Mouse (Mus musculus): ENCODE results near the gene Gm19668. TPM values are rescaled to one million over a fixed set of nuclear protein-coding genes. Genes with fewer than 3 reads are reported as not detected.

Gene Gm19668
- polyA plus RNA-seq, 1 experiment from 2014 or later: not detected

Other genes starting within 250 kb of the Gm19668 start
- gene Pttg1ip, start 217.4 kb downstream of the Gm19668 start, polyA plus RNA-seq (2018): 99.5 to 103 TPM (median 102 TPM) in 3 replicates
- 105 to 245 TPM (median 141 TPM) in 3 replicates for gene Sumo3, start 193.0 kb downstream of the Gm19668 start, polyA plus RNA-seq (2018)
- gene Gm49325, start 192.9 kb downstream of the Gm19668 start, polyA plus RNA-seq (2018): 3.3 TPM in 1 of 3 replicates, not detected in the others
- gene Ube2g2, start 176.9 kb downstream of the Gm19668 start, polyA plus RNA-seq (2018): 50.6 to 63.6 TPM (median 52.1 TPM) in 3 replicates
- gene Tspear, start 112.6 kb downstream of the Gm19668 start, polyA plus RNA-seq (2018): not detected in 3 replicates
- not detected in 3 replicates for gene Gm19402, start 108.4 kb downstream of the Gm19668 start, polyA plus RNA-seq (2018)
- gene Gm9508, start 101.9 kb downstream of the Gm19668 start, polyA plus RNA-seq (2018): not detected in 3 replicates
- not detected in 3 replicates for gene Gm10272, start 92.5 kb downstream of the Gm19668 start, polyA plus RNA-seq (2018)
- gene Gm10024, start 87.7 kb downstream of the Gm19668 start, polyA plus RNA-seq (2018): not detected in 3 replicates
- gene Gm10142, start 83.3 kb downstream of the Gm19668 start, polyA plus RNA-seq (2018): not detected in 3 replicates
- gene Krtap12-1, start 78.5 kb downstream of the Gm19668 start, polyA plus RNA-seq (2018): not detected in 3 replicates
- gene Gm10100, start 72.6 kb downstream of the Gm19668 start, polyA plus RNA-seq (2018): not detected in 3 replicates
- not detected in 3 replicates for gene Gm18596, start 56.5 kb downstream of the Gm19668 start, polyA plus RNA-seq (2018)
- gene Gm9736, start 47.8 kb downstream of the Gm19668 start, polyA plus RNA-seq (2018): not detected in 3 replicates
- gene Gm3233, start 39.5 kb downstream of the Gm19668 start, polyA plus RNA-seq (2018): not detected in 3 replicates
- not detected in 3 replicates for gene Gm3238, start 27.8 kb downstream of the Gm19668 start, polyA plus RNA-seq (2018)
- gene Gm7138, start 22.2 kb downstream of the Gm19668 start, polyA plus RNA-seq (2018): not detected in 3 replicates
- not detected in 3 replicates for gene Gm3250, start 16.6 kb downstream of the Gm19668 start, polyA plus RNA-seq (2018)
- not detected in 3 replicates for gene Gm7137, start 10.9 kb downstream of the Gm19668 start, polyA plus RNA-seq (2018)
- not detected in 3 replicates for gene Gm9639, start 4.1 kb downstream of the Gm19668 start, polyA plus RNA-seq (2018)
- not detected in 3 replicates for gene Gm9507, start 12.7 kb upstream of the Gm19668 start, polyA plus RNA-seq (2018)
- gene Gm2696, start 15.5 kb upstream of the Gm19668 start, polyA plus RNA-seq (2018): not detected in 3 replicates
- gene Krtap10-4, start 28.0 kb upstream of the Gm19668 start, polyA plus RNA-seq (2018): not detected in 3 replicates
- gene Krtap10-10, start 36.8 kb upstream of the Gm19668 start, polyA plus RNA-seq (2018): not detected in 3 replicates
- gene Gm36176, start 47.7 kb upstream of the Gm19668 start, polyA plus RNA-seq (2018): not detected in 3 replicates
- not detected in 3 replicates for gene Gm10318, start 53.7 kb upstream of the Gm19668 start, polyA plus RNA-seq (2018)
- not detected in 3 replicates for gene Gm3285, start 62.8 kb upstream of the Gm19668 start, polyA plus RNA-seq (2018)
- 0.09 TPM in 1 of 3 replicates, not detected in the others for gene Lrrc3, start 103.4 kb upstream of the Gm19668 start, polyA plus RNA-seq (2018)
- gene Trpm2, start 171.4 kb upstream of the Gm19668 start, polyA plus RNA-seq (2018): 2.6 to 5.5 TPM (median 4.7 TPM) in 3 replicates
- gene 1810043G02Rik, start 179.4 kb upstream of the Gm19668 start, polyA plus RNA-seq (2018): 9.8 to 15.6 TPM (median 10.6 TPM) in 3 replicates
- gene Pfkl, start 210.9 kb upstream of the Gm19668 start, polyA plus RNA-seq (2018): 12.8 to 25.9 TPM (median 18.5 TPM) in 3 replicates
- gene Dnmt3l, start 242.8 kb upstream of the Gm19668 start, polyA plus RNA-seq (2018): 0.14 to 2.0 TPM in 2 of 3 replicates, not detected in the other
- gene Aire, start 244.5 kb upstream of the Gm19668 start, polyA plus RNA-seq (2018): not detected in 3 replicates